Mouse (Mus musculus): ENCODE measurements at regions not wholly inside any gene's neighbourhood (a gene's known extent, or its start where the extent isn't known, plus 50 kb on each side); places are given as distances from the start of the nearest gene placed in this dataset.

DNA sequence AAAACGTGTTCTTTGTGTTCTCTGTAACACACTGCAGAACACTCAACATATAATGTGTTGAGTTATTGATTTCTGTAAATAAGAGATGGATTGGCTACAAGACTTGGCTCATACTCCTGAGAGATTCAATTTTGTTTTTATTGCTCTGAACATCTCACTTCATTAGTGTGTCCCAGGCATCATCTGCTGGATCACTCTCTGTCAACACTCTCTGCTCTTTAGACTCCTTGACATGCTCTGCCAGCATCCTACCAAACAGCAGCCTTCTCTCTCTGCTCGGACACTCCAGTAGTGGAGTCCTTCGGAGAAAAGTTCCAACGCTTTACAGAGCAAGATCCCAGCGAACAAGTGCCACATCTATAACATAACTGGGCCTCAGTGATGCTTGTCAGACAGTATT is 235.1 kb upstream of the Lcorl start:
- in situ Hi-C loops (cut with MboI, MseI): no loop called here

- in situ Hi-C loops (cut with MboI, MseI): no loop called here
Measured at GRCm38 (mm10) chr5:46086885-46087284, 229.5 kb upstream of the Lcorl start.

GRCm38 (mm10) chr5:46083293-46083692 is 225.9 kb upstream of the Lcorl start:
- in situ Hi-C loops (cut with MboI, MseI): no loop called here

DNA sequence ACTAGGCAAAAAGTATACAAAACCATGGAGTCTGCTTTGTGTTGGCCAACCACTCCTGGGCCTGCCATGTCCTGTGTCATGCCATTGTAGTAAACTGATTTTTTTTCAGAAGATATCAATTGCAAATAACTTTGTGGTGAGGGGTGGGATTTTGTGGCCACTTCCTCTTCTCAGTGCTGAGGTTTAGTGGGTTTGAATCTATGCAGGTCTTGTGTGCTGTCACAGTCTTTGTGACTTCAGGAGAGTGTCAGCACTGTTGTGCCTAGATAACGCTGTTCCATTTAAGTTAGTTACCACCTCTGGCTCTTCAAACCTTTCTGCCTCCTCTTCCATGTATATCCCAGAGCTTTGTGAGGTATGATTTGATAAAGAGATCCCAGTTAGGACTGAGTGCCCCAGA is 216.3 kb upstream of the Lcorl start:
- in situ Hi-C loops (cut with MboI, MseI): no loop called here

GRCm38 (mm10) chr5:46073136-46073535 is 215.7 kb upstream of the Lcorl start:
- in situ Hi-C loops (cut with MboI, MseI): no loop called here

- in situ Hi-C loops (cut with MboI, MseI): no loop called here
Measured at GRCm38 (mm10) chr5:46059910-46060309, 202.5 kb upstream of the Lcorl start.

DNA sequence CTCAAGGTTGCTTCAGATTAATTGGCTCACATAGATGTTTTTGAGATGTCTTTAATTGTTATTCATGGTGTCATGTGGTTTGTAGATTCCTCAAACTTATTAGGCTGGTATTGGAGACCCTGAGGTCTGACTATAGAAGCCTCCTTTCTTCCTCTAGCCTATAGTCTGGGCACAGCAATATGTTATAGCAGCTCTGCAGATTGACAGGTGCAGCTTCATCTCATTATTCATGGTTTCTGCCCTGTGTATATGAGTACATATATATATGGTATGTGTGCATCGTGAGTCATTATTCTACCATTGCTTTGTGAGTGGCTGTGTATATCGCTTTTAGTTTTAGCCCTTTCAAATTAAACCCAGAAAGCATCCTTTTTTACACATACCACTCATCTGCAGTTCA is 197.4 kb upstream of the Lcorl start:
- in situ Hi-C loops (cut with MboI, MseI): loop anchor here (5.0 kb wide), 1 partner anchor 98 kb away; no protein-coding TSS in a partner anchor

GRCm38 (mm10) chr5:46042684-46043348 is 185.4 kb upstream of the Lcorl start:
- in situ Hi-C loops (cut with MboI, MseI): no loop called here

- in situ Hi-C loops (cut with MboI, MseI): no loop called here
Measured at GRCm38 (mm10) chr5:46033008-46033676, 175.7 kb upstream of the Lcorl start.

DNA sequence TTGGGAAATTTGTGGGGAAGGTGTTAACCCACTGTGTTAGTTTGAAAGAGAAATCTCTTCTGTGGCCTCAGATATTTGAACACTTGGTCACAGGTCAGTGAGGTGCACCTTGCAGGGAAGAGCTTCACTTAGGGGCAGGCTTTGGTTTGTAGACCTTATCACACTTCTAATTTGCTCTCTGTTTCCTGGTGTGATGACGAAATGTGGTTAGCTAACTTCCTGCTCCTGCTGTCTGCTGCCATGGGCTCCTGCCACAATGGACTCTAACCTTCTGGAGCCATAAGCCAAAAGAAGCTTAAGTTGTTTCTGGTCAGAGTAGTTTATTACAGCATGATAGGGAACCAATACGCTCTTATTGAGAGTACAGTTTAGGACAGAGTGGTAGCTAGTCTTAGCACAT is 174.8 kb upstream of the Lcorl start:
- in situ Hi-C loops (cut with MboI, MseI): no loop called here

- in situ Hi-C loops (cut with MboI, MseI): no loop called here
Measured at GRCm38 (mm10) chr5:46024138-46024537, 166.7 kb upstream of the Lcorl start.

GRCm38 (mm10) chr5:46023456-46023855 is 166.0 kb upstream of the Lcorl start:
- in situ Hi-C loops (cut with MboI, MseI): no loop called here

DNA sequence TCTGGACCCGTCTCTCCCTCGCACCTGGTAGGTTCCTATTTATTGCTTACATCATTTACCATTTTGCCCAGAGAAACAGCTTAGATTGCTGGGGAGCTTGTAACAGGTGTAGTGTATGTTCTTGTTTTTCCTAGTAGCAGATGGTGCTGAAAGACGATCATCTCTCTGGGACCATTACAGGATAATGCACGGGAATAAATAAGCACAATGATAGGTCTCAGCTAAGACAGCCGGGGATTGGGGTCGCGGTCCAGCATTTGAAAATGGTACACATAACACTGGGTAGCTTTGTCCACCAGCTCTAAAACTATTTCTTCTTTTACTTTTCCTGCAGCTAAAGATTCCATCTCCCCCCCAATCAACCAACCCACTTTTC is 164.6 kb upstream of the Lcorl start:
- in situ Hi-C loops (cut with MboI, MseI): no loop called here

DNA sequence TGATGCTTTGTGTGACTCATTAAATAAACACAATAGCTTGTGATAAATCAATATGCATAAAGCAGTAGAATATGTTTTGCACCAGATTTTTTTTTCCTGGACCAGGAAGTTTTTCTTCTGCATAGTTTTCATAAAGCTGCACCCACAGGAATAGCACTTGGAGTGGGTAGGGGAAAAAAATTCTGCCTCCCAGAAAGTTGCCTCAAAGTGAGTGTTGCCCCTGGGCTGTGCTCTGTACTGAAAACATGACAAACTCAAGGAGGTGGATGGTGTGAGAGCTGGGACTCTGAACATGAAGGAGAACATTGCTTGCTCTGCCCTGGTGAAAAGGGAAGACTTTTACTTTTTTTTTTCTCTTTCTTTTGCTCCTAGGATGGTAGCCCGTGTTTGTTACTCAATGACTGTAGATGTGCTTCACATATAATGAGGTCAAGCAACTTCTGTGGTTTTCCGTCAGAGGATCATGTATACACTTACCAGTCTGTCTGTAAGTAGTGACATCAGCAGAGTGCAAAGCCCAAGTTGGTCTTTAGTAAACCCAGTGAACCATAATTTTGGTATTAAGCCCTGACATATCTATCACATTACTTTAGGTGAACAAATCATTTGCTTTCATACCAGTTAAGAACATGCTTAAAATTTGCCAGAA is 164.1 kb upstream of the Lcorl start:
- in situ Hi-C loops (cut with MboI, MseI): no loop called here

DNA sequence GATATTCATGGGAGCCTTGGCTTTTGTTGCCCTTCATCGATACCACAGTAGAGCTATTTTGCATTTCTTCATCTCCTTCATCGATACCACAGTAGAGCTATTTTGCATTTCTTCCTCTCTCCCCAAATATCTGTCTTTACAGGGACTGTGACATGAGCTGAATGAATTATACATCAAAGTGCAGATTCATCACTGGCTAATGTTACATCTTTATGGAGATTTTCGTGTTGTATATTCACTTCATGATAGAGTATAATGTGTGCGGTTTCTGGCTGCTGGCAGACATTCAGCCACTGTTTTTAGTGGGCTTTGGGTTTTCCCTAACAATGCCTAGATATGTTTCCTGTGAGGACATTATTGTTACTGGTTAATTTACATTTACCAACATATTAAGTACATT is 162.8 kb upstream of the Lcorl start:
- in situ Hi-C loops (cut with MboI, MseI): no loop called here

DNA sequence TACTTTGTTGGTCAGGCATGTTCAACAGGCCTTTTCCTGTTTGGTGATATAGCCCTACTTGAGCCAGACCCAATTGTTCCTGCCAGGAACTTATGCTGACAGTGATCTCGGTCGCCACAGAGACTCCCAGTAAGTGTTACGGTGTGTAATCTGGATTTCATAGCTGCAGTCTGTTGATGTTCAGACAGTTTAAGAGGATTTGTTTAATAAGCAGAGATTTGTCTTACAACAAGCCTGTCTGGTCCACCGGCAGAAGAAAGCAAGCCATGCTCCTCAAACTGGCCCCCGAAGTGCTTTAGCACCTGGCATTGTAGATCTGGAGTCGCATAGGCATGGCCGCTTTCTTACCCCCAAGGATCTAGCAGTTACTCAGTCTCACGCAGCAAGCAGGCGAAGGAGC is 150.0 kb upstream of the Lcorl start:
- in situ Hi-C loops (cut with MboI, MseI): no loop called here

DNA sequence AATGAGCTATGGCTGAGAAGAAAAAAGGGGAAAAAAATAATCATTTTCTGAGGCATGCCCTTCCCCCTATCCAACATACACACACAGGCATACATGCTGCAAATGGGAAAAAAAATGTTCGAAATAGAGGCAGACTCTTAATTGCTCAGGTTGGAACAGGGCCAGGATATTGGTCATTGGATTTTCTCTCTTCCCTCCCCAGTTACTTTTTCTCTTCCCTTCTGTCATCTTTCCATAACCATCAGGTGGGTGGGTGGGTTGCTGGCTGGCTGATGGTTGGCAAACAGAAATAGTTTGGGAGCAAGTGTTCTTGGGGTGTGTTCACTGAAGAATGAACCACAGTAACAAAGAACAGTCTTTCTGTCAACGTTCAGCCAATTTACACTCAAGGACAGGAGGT is 149.3 kb upstream of the Lcorl start:
- in situ Hi-C loops (cut with MboI, MseI): no loop called here

DNA sequence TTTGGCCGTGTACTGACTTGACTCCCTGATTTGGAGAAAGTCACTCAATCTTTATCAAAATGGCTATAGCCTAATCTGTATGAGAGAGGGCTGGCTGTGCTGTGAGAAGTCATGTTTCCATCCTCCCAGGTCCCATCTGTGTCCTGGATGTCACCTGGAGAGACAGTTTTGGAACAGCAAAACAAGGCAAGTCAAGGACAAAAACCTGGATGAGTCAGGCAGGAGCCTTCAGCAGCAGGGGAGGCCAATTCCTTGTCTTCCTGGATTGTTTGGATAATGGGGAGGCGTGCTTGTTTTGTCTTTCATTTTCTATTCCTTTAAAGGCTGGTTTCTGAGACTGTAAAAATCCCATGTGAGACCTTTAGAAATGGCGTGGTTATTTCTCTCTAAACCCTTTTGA is 148.8 kb upstream of the Lcorl start:
- in situ Hi-C loops (cut with MboI, MseI): no loop called here

- in situ Hi-C loops (cut with MboI, MseI): no loop called here
Measured at GRCm38 (mm10) chr5:46005631-46006030, 148.2 kb upstream of the Lcorl start.

- in situ Hi-C loops (cut with MboI, MseI): no loop called here
Measured at GRCm38 (mm10) chr5:46002011-46002410, 144.6 kb upstream of the Lcorl start.

GRCm38 (mm10) chr5:45957766-45958165 is 100.4 kb upstream of the Lcorl start:
- in situ Hi-C loops (cut with MboI, MseI): loop anchor here (5.0 kb wide), 1 partner anchor 95 kb away; no protein-coding TSS in a partner anchor

- in situ Hi-C loops (cut with MboI, MseI): no loop called here
Measured at GRCm38 (mm10) chr5:45943970-45944369, 86.6 kb upstream of the Lcorl start.

DNA sequence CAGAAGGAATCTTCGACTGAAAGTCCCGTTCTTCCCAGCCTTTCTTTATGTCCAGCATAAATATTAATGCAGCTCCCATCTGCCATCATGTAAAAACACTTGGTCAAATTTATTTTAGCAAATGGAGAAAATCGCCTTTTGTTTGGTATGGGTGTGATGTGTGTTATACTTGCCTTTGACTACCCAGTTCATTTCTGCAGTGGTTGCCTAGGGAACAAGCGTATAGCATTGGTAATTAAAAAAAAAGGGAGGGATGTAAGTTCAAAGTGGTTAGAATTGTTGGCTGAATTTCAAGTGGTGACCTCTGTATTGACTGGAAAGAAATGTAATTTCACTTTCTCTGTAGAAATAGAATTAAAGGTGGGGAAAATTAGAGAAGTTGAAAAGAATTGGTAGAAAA is 75.6 kb upstream of the Lcorl start:
- in situ Hi-C loops (cut with MboI, MseI): loop anchor here (10.0 kb wide), 1 partner anchor 178 kb away; no protein-coding TSS in a partner anchor

All from T-helper 2 cell (primary cell).